Mouse (Mus musculus): ENCODE data around the gene Otud3. TPM values are rescaled to one million over a fixed set of nuclear protein-coding genes. Genes with fewer than 3 reads are reported as not detected.

Otud3 gene
- polyA plus RNA-seq, 1 experiment from 2014 or later, result 3.5 TPM

- DNase-seq (ENCODE audit: low spot score), result no peak
- 78% methylated on average over 4 of the region's 4 CpGs for WGBS
- no peak overlapping the region for H3K27ac ChIP-seq (ENCODE audit: low read depth, low read length)
- no peak overlapping the region for H3K4me2 ChIP-seq (ENCODE audit: low read depth, low read length, severe bottlenecking)
- H3K4me3 ChIP-seq (ENCODE audit: low read depth, low read length), result no peak overlapping the region
- no peaks in the 10 kb centered on the region for H3K9me3 ChIP-seq (ENCODE audit: control insufficient read depth, low read length)
- H3K9ac ChIP-seq (ENCODE audit: low read length), result no peak overlapping the region
- no peak for ATAC-seq (replicated peaks; ENCODE audit: low FRiP score)
- H3K36me3 ChIP-seq (ENCODE audit: control insufficient read depth, insufficient read depth, low read length), result no peaks in the 10 kb centered on the region
- no peaks in the 10 kb centered on the region for H3K27me3 ChIP-seq (ENCODE audit: control insufficient read depth, insufficient read depth, low read length)
- no peaks in the 10 kb centered on the region for H3K4me1 ChIP-seq (replicated peaks; ENCODE audit: control insufficient read depth, insufficient read depth, low read length)
These were observed 25.7 kb upstream of the Otud3 start for GRCm38 (mm10) chr4:138939481-138939880.

GRCm38 (mm10) chr4:138938495-138939269, 24.9 kb upstream of the Otud3 start:
- WGBS, result 86% methylated on average over 10 of the region's 10 CpGs
- Histone ChIP-seq H3K9me3 (ENCODE audit: control insufficient read depth, low read length) (no peaks in the 10 kb centered on the region), H3K36me3 (ENCODE audit: control insufficient read depth, insufficient read depth, low read length) (no peaks in the 10 kb centered on the region), H3K27ac (ENCODE audit: low read depth, low read length) (no peak overlapping the region), H3K4me2 (ENCODE audit: low read depth, low read length, severe bottlenecking) (no peak overlapping the region), H3K4me1 (replicated peaks; ENCODE audit: control insufficient read depth, insufficient read depth, low read length) (no peaks in the 10 kb centered on the region), H3K9ac (ENCODE audit: low read length) (no peak overlapping the region), H3K4me3 (ENCODE audit: low read depth, low read length) (no peak overlapping the region), H3K27me3 (ENCODE audit: control insufficient read depth, insufficient read depth, low read length) (no peaks in the 10 kb centered on the region)
- no peak for ATAC-seq (replicated peaks; ENCODE audit: low FRiP score)
- no peak for DNase-seq (ENCODE audit: low spot score)

GRCm38 (mm10) chr4:138934456-138935145, 20.9 kb upstream of the Otud3 start:
- Histone ChIP-seq H3K9me3 (ENCODE audit: control insufficient read depth, low read length) (no peaks in the 10 kb centered on the region), H3K4me3 (ENCODE audit: low read depth, low read length) (no peak overlapping the region), H3K4me1 (replicated peaks; ENCODE audit: control insufficient read depth, insufficient read depth, low read length) (no peaks in the 10 kb centered on the region), H3K27ac (ENCODE audit: low read depth, low read length) (no peak overlapping the region), H3K4me2 (ENCODE audit: low read depth, low read length, severe bottlenecking) (no peak overlapping the region), H3K9ac (ENCODE audit: low read length) (no peak overlapping the region), H3K36me3 (ENCODE audit: control insufficient read depth, insufficient read depth, low read length) (no peaks in the 10 kb centered on the region), H3K27me3 (ENCODE audit: control insufficient read depth, insufficient read depth, low read length) (no peaks in the 10 kb centered on the region)
- ATAC-seq (replicated peaks; ENCODE audit: low FRiP score), result no peak
- 87% methylated on average over 11 of the region's 11 CpGs for WGBS
- no peak for DNase-seq (ENCODE audit: low spot score)

- WGBS, result 76% methylated on average over 3 of the region's 3 CpGs
These were observed 20.1 kb upstream of the Otud3 start for GRCm38 (mm10) chr4:138933862-138934261.

GRCm38 (mm10) chr4:138925561-138925960, 11.8 kb upstream of the Otud3 start:
- Histone ChIP-seq H3K9me3 (ENCODE audit: control insufficient read depth, low read length) (no peaks in the 10 kb centered on the region), H3K27ac (ENCODE audit: low read depth, low read length) (no peak overlapping the region), H3K4me1 (replicated peaks; ENCODE audit: control insufficient read depth, insufficient read depth, low read length) (no peaks in the 10 kb centered on the region), H3K4me3 (ENCODE audit: low read depth, low read length) (no peak overlapping the region), H3K4me2 (ENCODE audit: low read depth, low read length, severe bottlenecking) (no peak overlapping the region), H3K9ac (ENCODE audit: low read length) (no peak overlapping the region), H3K36me3 (ENCODE audit: control insufficient read depth, insufficient read depth, low read length) (no peaks in the 10 kb centered on the region), H3K27me3 (ENCODE audit: control insufficient read depth, insufficient read depth, low read length) (no peaks in the 10 kb centered on the region)
- ATAC-seq (replicated peaks; ENCODE audit: low FRiP score) (no peak), DNase-seq (ENCODE audit: low spot score) (no peak)
- 84% methylated on average over 2 of the region's 2 CpGs for WGBS

More at GRCm38 (mm10) chr4:138933862-138934261, 20.1 kb upstream of the Otud3 start:
- Histone ChIP-seq H3K4me1 (replicated peaks; ENCODE audit: control insufficient read depth, insufficient read depth, low read length) (no peaks in the 10 kb centered on the region), H3K27ac (ENCODE audit: low read depth, low read length) (no peak overlapping the region), H3K9ac (ENCODE audit: low read length) (no peak overlapping the region), H3K4me2 (ENCODE audit: low read depth, low read length, severe bottlenecking) (no peak overlapping the region), H3K27me3 (ENCODE audit: control insufficient read depth, insufficient read depth, low read length) (no peaks in the 10 kb centered on the region), H3K4me3 (ENCODE audit: low read depth, low read length) (no peak overlapping the region), H3K9me3 (ENCODE audit: control insufficient read depth, low read length) (no peaks in the 10 kb centered on the region), H3K36me3 (ENCODE audit: control insufficient read depth, insufficient read depth, low read length) (no peaks in the 10 kb centered on the region)
- ATAC-seq (replicated peaks; ENCODE audit: low FRiP score) (no peak), DNase-seq (ENCODE audit: low spot score) (no peak)

- Histone ChIP-seq H3K4me2 (ENCODE audit: low read depth, low read length, severe bottlenecking) (peak overlapping the region; percentile 39), H3K9me3 (ENCODE audit: control insufficient read depth, low read length) (no peaks in the 10 kb centered on the region), H3K36me3 (ENCODE audit: control insufficient read depth, insufficient read depth, low read length) (no peaks in the 10 kb centered on the region), H3K4me3 (ENCODE audit: low read depth, low read length) (peak overlapping the region; percentile 17; the same call in 1 of the 2 replicates), H3K9ac (ENCODE audit: low read length) (no peak overlapping the region), H3K27ac (ENCODE audit: low read depth, low read length) (no peak overlapping the region), H3K4me1 (replicated peaks; ENCODE audit: control insufficient read depth, insufficient read depth, low read length) (no peaks in the 10 kb centered on the region), H3K27me3 (ENCODE audit: control insufficient read depth, insufficient read depth, low read length) (no peaks in the 10 kb centered on the region)
- 2% methylated on average over 11 of the region's 11 CpGs for WGBS
- DNase-seq (ENCODE audit: low spot score), result peak; percentile 97
- peak; percentile 61; the same call in 1 of the 2 replicates for ATAC-seq (replicated peaks; ENCODE audit: low FRiP score)
These were observed 8.3 kb upstream of the Otud3 start for GRCm38 (mm10) chr4:138922131-138922459.

GRCm38 (mm10) chr4:138921254-138922130, 7.7 kb upstream of the Otud3 start:
- Histone ChIP-seq H3K36me3 (ENCODE audit: control insufficient read depth, insufficient read depth, low read length) (no peaks in the 10 kb centered on the region), H3K27me3 (ENCODE audit: control insufficient read depth, insufficient read depth, low read length) (no peaks in the 10 kb centered on the region), H3K4me1 (replicated peaks; ENCODE audit: control insufficient read depth, insufficient read depth, low read length) (no peaks in the 10 kb centered on the region), H3K27ac (ENCODE audit: low read depth, low read length) (no peak overlapping the region), H3K4me3 (ENCODE audit: low read depth, low read length) (peak overlapping the region; percentile 17; the same call in 1 of the 2 replicates), H3K9ac (ENCODE audit: low read length) (no peak overlapping the region), H3K9me3 (ENCODE audit: control insufficient read depth, low read length) (no peaks in the 10 kb centered on the region), H3K4me2 (ENCODE audit: low read depth, low read length, severe bottlenecking) (peak overlapping the region; percentile 39)
- WGBS, result 36% methylated on average over 20 of the region's 20 CpGs
- DNase-seq (ENCODE audit: low spot score) (no peak), ATAC-seq (replicated peaks; ENCODE audit: low FRiP score) (peak; percentile 24; the same call in 1 of the 2 replicates)

- Histone ChIP-seq H3K36me3 (ENCODE audit: control insufficient read depth, insufficient read depth, low read length) (no peaks in the 10 kb centered on the region), H3K9me3 (ENCODE audit: control insufficient read depth, low read length) (no peaks in the 10 kb centered on the region), H3K4me1 (replicated peaks; ENCODE audit: control insufficient read depth, insufficient read depth, low read length) (peaks cover 6% of the 10 kb centered on the region; the same call in 1 of the 2 replicates), H3K27me3 (ENCODE audit: control insufficient read depth, insufficient read depth, low read length) (no peaks in the 10 kb centered on the region), H3K9ac (ENCODE audit: low read length) (no peak overlapping the region), H3K4me3 (ENCODE audit: low read depth, low read length) (no peak overlapping the region), H3K4me2 (ENCODE audit: low read depth, low read length, severe bottlenecking) (no peak overlapping the region), H3K27ac (ENCODE audit: low read depth, low read length) (no peak overlapping the region)
- ATAC-seq (replicated peaks; ENCODE audit: low FRiP score), result no peak
- no peak for DNase-seq (ENCODE audit: low spot score)
- 86% methylated on average over 9 of the region's 9 CpGs for WGBS
These were observed 3.5 kb upstream of the Otud3 start for GRCm38 (mm10) chr4:138917282-138917681.
